10 mouse cellular contexts compared by ENCODE assay signal in the genomic region with DNA sequence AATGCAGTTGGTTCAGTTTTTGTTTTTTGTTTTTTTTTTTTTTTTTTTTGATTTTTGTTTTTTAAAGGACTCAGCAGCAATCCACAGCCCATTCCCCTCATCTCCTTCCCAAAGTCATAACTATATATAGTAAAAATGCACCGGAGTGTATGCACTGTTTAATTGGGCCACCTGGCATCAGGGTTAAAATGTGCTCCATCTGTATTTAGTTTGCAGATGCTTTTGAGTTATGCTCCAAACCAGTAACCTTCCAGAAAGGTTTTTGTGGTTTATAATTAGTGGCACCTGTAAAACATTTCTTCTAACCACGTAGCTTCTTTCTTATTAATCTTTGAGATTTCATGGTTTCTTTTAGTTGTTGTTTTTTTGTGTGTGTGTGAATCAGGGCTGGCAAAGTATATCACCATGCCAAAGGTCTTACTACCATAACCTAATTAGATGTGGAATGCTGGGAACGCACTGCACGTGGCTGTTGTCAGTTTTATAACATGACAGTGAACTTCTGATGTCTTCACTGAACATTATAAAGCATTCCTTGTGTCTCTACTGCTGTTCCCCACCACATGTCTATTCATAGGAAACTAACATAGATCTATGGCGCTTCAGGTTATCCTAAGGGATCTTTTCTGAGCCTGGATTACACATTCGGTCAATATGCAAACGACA.
DNase-seq lines count a peak whose midpoint lies in the region; ATAC-seq and TF ChIP-seq lines count a peak whose summit lies in the region.
"Had no signal": no experiment of that assay in that cellular context is flagged by ENCODE, and none has a peak within 500 bp of the region (broad histone marks: within the 10 kb centered on the region; RNA-seq: fewer than 3 reads in every experiment).

No protein-coding gene starts in this region.

- H3K4me2 ChIP-seq in heart, embryonic 16.5 days (ENCODE audit: low read depth, low read length), result no peak overlapping the region
- H3K4me2 ChIP-seq in stomach, embryonic 15.5 days, result no peak overlapping the region
- H3K4me2 ChIP-seq in stomach, postnatal 0 days (replicated peaks; ENCODE audit: low read depth), result no peak overlapping the region
- H3K4me2 ChIP-seq in hindbrain, embryonic 14.5 days (replicated peaks), result peak overlapping the region; percentile 47; the same call in 1 of the 2 replicates

- no peaks in the 10 kb centered on the region for H3K9me3 ChIP-seq in heart, embryonic 16.5 days (replicated peaks; ENCODE audit: control insufficient read depth, low read length)
- H3K9me3 ChIP-seq in stomach, embryonic 15.5 days, result no peaks in the 10 kb centered on the region
- no peaks in the 10 kb centered on the region for H3K9me3 ChIP-seq in stomach, postnatal 0 days (ENCODE audit: control insufficient read depth, low read length)
- H3K9me3 ChIP-seq in hindbrain, embryonic 14.5 days (ENCODE audit: control insufficient read depth, low read length), result no peaks in the 10 kb centered on the region
- H3K9me3 ChIP-seq: lung, embryonic 15.5 days had no signal

- peak overlapping the region; percentile 42; the same call in 1 of the 2 replicates for H3K27ac ChIP-seq in heart, embryonic 16.5 days (ENCODE audit: low read length)
- peak overlapping the region; percentile 13; the same call in 1 of the 2 replicates for H3K27ac ChIP-seq in stomach, embryonic 15.5 days
- H3K27ac ChIP-seq in stomach, postnatal 0 days (replicated peaks), result no peak overlapping the region
- H3K27ac ChIP-seq in hindbrain, embryonic 14.5 days, result peak overlapping the region; percentile 26; the same call in 1 of the 2 replicates

- no peak for DNase-seq in heart, postnatal 14 days
- DNase-seq in stomach, postnatal 0 days (ENCODE audit: low spot score), result no peak
- DNase-seq in hindbrain, embryonic 14.5 days (ENCODE audit: low spot score), result no peak
- no peak for DNase-seq in urinary bladder, postnatal 25 days (ENCODE audit: low spot score)
- no peak for DNase-seq in cerebellum, postnatal 10 days
- DNase-seq: cerebellum, adult 9-10 months; thymus, postnatal 36 days had no signal

- 59% methylated on average over 7 of the region's 7 CpGs for WGBS in heart, embryonic 16.5 days
- 54% methylated on average over 7 of the region's 7 CpGs for WGBS in stomach, embryonic 15.5 days
- WGBS in stomach, postnatal 0 days, result 63% methylated on average over 7 of the region's 7 CpGs
- 32% methylated on average over 7 of the region's 7 CpGs for WGBS in hindbrain, embryonic 14.5 days

- no peaks in the 10 kb centered on the region for H3K27me3 ChIP-seq in heart, embryonic 16.5 days (ENCODE audit: control insufficient read depth, insufficient read depth, low read length)
- H3K27me3 ChIP-seq in stomach, embryonic 15.5 days (replicated peaks), result no peaks in the 10 kb centered on the region
- H3K27me3 ChIP-seq in stomach, postnatal 0 days (ENCODE audit: control insufficient read depth, insufficient read depth, low read length), result no peaks in the 10 kb centered on the region
- no peaks in the 10 kb centered on the region for H3K27me3 ChIP-seq in hindbrain, embryonic 14.5 days (ENCODE audit: control insufficient read depth, insufficient read depth, low read length)
- H3K27me3 ChIP-seq: lung, embryonic 15.5 days had no signal

- no peak for TF ChIP-seq CTCF in stomach, postnatal 0 days (IDR thresholded peaks at IDR 0.05; ENCODE audit: low read depth)

- no peak overlapping the region for H3K4me3 ChIP-seq in heart, embryonic 16.5 days (ENCODE audit: low read length)
- H3K4me3 ChIP-seq in stomach, embryonic 15.5 days (replicated peaks), result no peak overlapping the region
- H3K4me3 ChIP-seq in stomach, postnatal 0 days (ENCODE audit: low read depth, low read length), result no peak overlapping the region
- no peak overlapping the region for H3K4me3 ChIP-seq in hindbrain, embryonic 14.5 days (replicated peaks; ENCODE audit: low read length)

- H3K4me1 ChIP-seq in heart, embryonic 16.5 days (ENCODE audit: control insufficient read depth, insufficient read depth, low read length), result peaks cover 19% of the 10 kb centered on the region
- H3K4me1 ChIP-seq in stomach, embryonic 15.5 days, result 0 out of 2 replicates have a peak, but pooled peaks cover 6% of the 10 kb centered on the region
- no peaks in the 10 kb centered on the region; the same call in 1 of the 2 replicates for H3K4me1 ChIP-seq in stomach, postnatal 0 days (replicated peaks; ENCODE audit: control insufficient read depth, insufficient read depth)
- H3K4me1 ChIP-seq in hindbrain, embryonic 14.5 days (replicated peaks; ENCODE audit: control insufficient read depth, insufficient read depth, low read length), result peaks cover 17% of the 10 kb centered on the region

- no peak for ATAC-seq in heart, embryonic 16.5 days (replicated peaks; ENCODE audit: extremely low read depth, insufficient read depth, low FRiP score)
- ATAC-seq in stomach, embryonic 15.5 days (ENCODE audit: insufficient read depth, low FRiP score, low read depth), result no peak
- ATAC-seq in stomach, postnatal 0 days (ENCODE audit: low FRiP score, low TSS enrichment), result no peak
- ATAC-seq in hindbrain, embryonic 14.5 days (ENCODE audit: low FRiP score), result no peak

- H3K9ac ChIP-seq in heart, embryonic 16.5 days (ENCODE audit: low read length), result no peak overlapping the region
- H3K9ac ChIP-seq in stomach, embryonic 15.5 days, result no peak overlapping the region
- no peak overlapping the region for H3K9ac ChIP-seq in stomach, postnatal 0 days (ENCODE audit: low read length)
- H3K9ac ChIP-seq in hindbrain, embryonic 14.5 days, result no peak overlapping the region
- H3K9ac ChIP-seq: lung, embryonic 15.5 days had no signal

- peaks cover 6% of the 10 kb centered on the region for H3K36me3 ChIP-seq in heart, embryonic 16.5 days (ENCODE audit: control insufficient read depth, insufficient read depth)
- no peaks in the 10 kb centered on the region for H3K36me3 ChIP-seq in stomach, embryonic 15.5 days
- H3K36me3 ChIP-seq in stomach, postnatal 0 days (ENCODE audit: control insufficient read depth, insufficient read depth, low read length), result no peaks in the 10 kb centered on the region
- H3K36me3 ChIP-seq in hindbrain, embryonic 14.5 days (replicated peaks; ENCODE audit: control insufficient read depth, insufficient read depth), result no peaks in the 10 kb centered on the region
- H3K36me3 ChIP-seq: lung, embryonic 15.5 days had no signal

- intact Hi-C loops in heart, postnatal 14 days (cut with DNase I), result no loop called here

- TF ChIP-seq EP300 in stomach, postnatal 0 days (optimal IDR thresholded peaks at IDR 0.05), result no peak
